In genomic region chr10:79735361-79735760, GRCm38 (mm10) we compare ENCODE assay signal across 13 mouse cellular contexts. TPM values are rescaled to one million over a fixed set of nuclear protein-coding genes. Genes with fewer than 3 reads are reported as not detected.
A peak's percentile ranks its signal among the peaks of the same experiment; 100 is the strongest.
DNase-seq lines count a peak whose midpoint lies in the region; ATAC-seq lines count a peak whose summit lies in the region.
"Had no signal": no experiment of that assay in that cellular context is flagged by ENCODE, and none has a peak within 500 bp of the region (broad histone marks: within the 10 kb centered on the region; RNA-seq: fewer than 3 reads in every experiment).

No protein-coding gene starts in this region.

- ATAC-seq in heart, embryonic 15.5 days (replicated peaks; ENCODE audit: insufficient number of reproducible peaks, insufficient read depth, low FRiP score, low read depth) = no peak
- ATAC-seq in midbrain, embryonic 11.5 days (ENCODE audit: low FRiP score) = 0 out of 2 replicates have a peak, but pooled peaks have one; percentile 22
- no peak for ATAC-seq in midbrain, embryonic 15.5 days (replicated peaks)
- ATAC-seq in hindbrain, embryonic 13.5 days (ENCODE audit: low FRiP score) = no peak
- no peak for ATAC-seq in stomach, embryonic 15.5 days (ENCODE audit: insufficient read depth, low FRiP score, low read depth)

- peaks cover 65% of the 10 kb centered on the region for H3K36me3 ChIP-seq in heart, embryonic 15.5 days
- H3K36me3 ChIP-seq in midbrain, embryonic 11.5 days (ENCODE audit: control insufficient read depth, insufficient read depth, low read length) = peaks cover 32% of the 10 kb centered on the region
- peaks cover 70% of the 10 kb centered on the region for H3K36me3 ChIP-seq in midbrain, embryonic 15.5 days (replicated peaks)
- H3K36me3 ChIP-seq in hindbrain, embryonic 13.5 days = peaks cover 95% of the 10 kb centered on the region
- H3K36me3 ChIP-seq in stomach, embryonic 15.5 days = peaks cover 63% of the 10 kb centered on the region

- no peak overlapping the region for H3K9ac ChIP-seq in heart, embryonic 15.5 days
- no peak overlapping the region for H3K9ac ChIP-seq in midbrain, embryonic 11.5 days (ENCODE audit: low read length)
- no peak overlapping the region for H3K9ac ChIP-seq in midbrain, embryonic 15.5 days
- no peak overlapping the region for H3K9ac ChIP-seq in hindbrain, embryonic 13.5 days
- no peak overlapping the region for H3K9ac ChIP-seq in stomach, embryonic 15.5 days
- H3K9ac ChIP-seq: embryonic facial prominence, embryonic 13.5 days had no signal

- WGBS in heart, embryonic 15.5 days = 35% methylated on average over 39 of the region's 52 CpGs
- WGBS in midbrain, embryonic 11.5 days = 25% methylated on average over 52 of the region's 52 CpGs
- 22% methylated on average over 45 of the region's 52 CpGs for WGBS in midbrain, embryonic 15.5 days
- 31% methylated on average over 45 of the region's 52 CpGs for WGBS in hindbrain, embryonic 13.5 days
- 40% methylated on average over 51 of the region's 52 CpGs for WGBS in stomach, embryonic 15.5 days

- H3K9me3 ChIP-seq in heart, embryonic 15.5 days (replicated peaks) = peaks cover 23% of the 10 kb centered on the region; the same call in 1 of the 2 replicates
- no peaks in the 10 kb centered on the region for H3K9me3 ChIP-seq in midbrain, embryonic 11.5 days (ENCODE audit: control insufficient read depth, low read length)
- H3K9me3 ChIP-seq in midbrain, embryonic 15.5 days = peaks cover 23% of the 10 kb centered on the region
- H3K9me3 ChIP-seq in hindbrain, embryonic 13.5 days = peaks cover 32% of the 10 kb centered on the region
- peaks cover 14% of the 10 kb centered on the region for H3K9me3 ChIP-seq in stomach, embryonic 15.5 days

- intact Hi-C loops in heart, postnatal 10 days (cut with DNase I) = no loop called here

- H3K4me1 ChIP-seq in heart, embryonic 15.5 days (replicated peaks) = 0 out of 2 replicates have a peak, but pooled peaks cover 7% of the 10 kb centered on the region
- no peaks in the 10 kb centered on the region for H3K4me1 ChIP-seq in midbrain, embryonic 11.5 days (ENCODE audit: control insufficient read depth, insufficient read depth, low read length)
- no peaks in the 10 kb centered on the region for H3K4me1 ChIP-seq in midbrain, embryonic 15.5 days
- no peaks in the 10 kb centered on the region for H3K4me1 ChIP-seq in hindbrain, embryonic 13.5 days (replicated peaks)
- H3K4me1 ChIP-seq in stomach, embryonic 15.5 days = no peaks in the 10 kb centered on the region
- H3K4me1 ChIP-seq: embryonic facial prominence, embryonic 13.5 days had no signal

- H3K4me3 ChIP-seq in heart, embryonic 15.5 days = peak overlapping the region; percentile 5; the same call in 1 of the 2 replicates
- H3K4me3 ChIP-seq in midbrain, embryonic 11.5 days (ENCODE audit: low read depth, low read length) = no peak overlapping the region
- no peak overlapping the region for H3K4me3 ChIP-seq in midbrain, embryonic 15.5 days
- H3K4me3 ChIP-seq in hindbrain, embryonic 13.5 days = no peak overlapping the region
- H3K4me3 ChIP-seq in stomach, embryonic 15.5 days (replicated peaks) = no peak overlapping the region
- H3K4me3 ChIP-seq: embryonic facial prominence, embryonic 13.5 days; layer of hippocampus, adult 2 months had no signal

- H3K27ac ChIP-seq in heart, embryonic 15.5 days = no peak overlapping the region
- H3K27ac ChIP-seq in midbrain, embryonic 11.5 days (ENCODE audit: low read depth, low read length) = no peak overlapping the region
- H3K27ac ChIP-seq in midbrain, embryonic 15.5 days = no peak overlapping the region
- H3K27ac ChIP-seq in hindbrain, embryonic 13.5 days = no peak overlapping the region
- H3K27ac ChIP-seq in stomach, embryonic 15.5 days = no peak overlapping the region
- H3K27ac ChIP-seq: embryonic facial prominence, embryonic 13.5 days; layer of hippocampus, adult 2 months had no signal

- peaks cover 9% of the 10 kb centered on the region; the same call in 1 of the 2 replicates for H3K27me3 ChIP-seq in heart, embryonic 15.5 days
- H3K27me3 ChIP-seq in midbrain, embryonic 11.5 days (ENCODE audit: control insufficient read depth, insufficient read depth, low read length) = no peaks in the 10 kb centered on the region; the same call in none of the 2 replicates
- peaks cover 6% of the 10 kb centered on the region; the same call in 1 of the 2 replicates for H3K27me3 ChIP-seq in midbrain, embryonic 15.5 days (replicated peaks)
- H3K27me3 ChIP-seq in hindbrain, embryonic 13.5 days = peaks cover 23% of the 10 kb centered on the region
- H3K27me3 ChIP-seq in stomach, embryonic 15.5 days (replicated peaks) = no peaks in the 10 kb centered on the region

- H3K4me2 ChIP-seq in heart, embryonic 15.5 days = peak overlapping the region; percentile 31
- H3K4me2 ChIP-seq in midbrain, embryonic 11.5 days = peak overlapping the region; percentile 19; the same call in 1 of the 2 replicates
- no peak overlapping the region for H3K4me2 ChIP-seq in midbrain, embryonic 15.5 days
- H3K4me2 ChIP-seq in hindbrain, embryonic 13.5 days = 0 out of 2 replicates have a peak overlapping the region, but pooled peaks have one; percentile 4
- peak overlapping the region; percentile 5; the same call in 1 of the 2 replicates for H3K4me2 ChIP-seq in stomach, embryonic 15.5 days
- H3K4me2 ChIP-seq: embryonic facial prominence, embryonic 13.5 days had no signal

- DNase-seq in heart, postnatal 10 days = no peak
- DNase-seq in midbrain, embryonic 11.5 days (ENCODE audit: low spot score, missing footprints) = no peak
- DNase-seq in gastrocnemius, adult 8-10 months (ENCODE audit: low spot score in 2 of 2) = no peak
- DNase-seq: gastrocnemius, postnatal 36 days; right cerebral cortex, postnatal 4 days; thymus, postnatal 36 days had no signal

RNA-seq across cellular contexts. Expression of gene Polrmt, which starts 11.0 kb away (rescaled TPM):
- polyA plus RNA-seq in heart, embryonic 15.5 days (2015; fragmentation: Nextera tagmentation; extraction: Ambion mirVana) = 30.0 and 36.5 TPM in 2 replicates
- 10 to 100 TPM; 36.3 to 54.4 TPM for total RNA-seq in heart, postnatal 10 days (2021)
- polyA plus RNA-seq in midbrain, embryonic 11.5 days (2014; fragmentation: Nextera tagmentation; extraction: Ambion mirVana) = 28.5 and 31.2 TPM in 2 replicates
- 48.3 and 50.6 TPM in 2 replicates for polyA plus RNA-seq in midbrain, embryonic 15.5 days (2015; fragmentation: Nextera tagmentation; extraction: Ambion mirVana)
- 37.1 and 42.4 TPM in 2 replicates for polyA plus RNA-seq in hindbrain, embryonic 13.5 days (2015; fragmentation: Nextera tagmentation; extraction: Ambion mirVana)
- polyA plus RNA-seq in stomach, embryonic 15.5 days (2015; fragmentation: Nextera tagmentation; extraction: Ambion mirVana) = 33.9 and 38.7 TPM in 2 replicates
- 10 to 100 TPM; 34.1 to 47.2 (median 38.3) TPM for total RNA-seq in gastrocnemius, adult 8-10 months (2022)

RNA-seq across cellular contexts. Expression of gene Hcn2, which starts 18.9 kb away (rescaled TPM):
- polyA plus RNA-seq in heart, embryonic 15.5 days (2015; fragmentation: Nextera tagmentation; extraction: Ambion mirVana) = 0.08 and 0.09 TPM in 2 replicates
- 10 to 100 TPM; 22.6 to 27.6 TPM for total RNA-seq in heart, postnatal 10 days (2021)
- 0.22 TPM in 2 replicates for polyA plus RNA-seq in midbrain, embryonic 11.5 days (2014; fragmentation: Nextera tagmentation; extraction: Ambion mirVana)
- polyA plus RNA-seq in midbrain, embryonic 15.5 days (2015; fragmentation: Nextera tagmentation; extraction: Ambion mirVana) = 1.3 and 1.7 TPM in 2 replicates
- polyA plus RNA-seq in hindbrain, embryonic 13.5 days (2015; fragmentation: Nextera tagmentation; extraction: Ambion mirVana) = 0.43 and 0.64 TPM in 2 replicates
- polyA plus RNA-seq in stomach, embryonic 15.5 days (2015; fragmentation: Nextera tagmentation; extraction: Ambion mirVana) = 0.08 and 0.14 TPM in 2 replicates
- under 1 TPM; 0.39 to 0.86 (median 0.73) TPM for total RNA-seq in gastrocnemius, adult 8-10 months (2022)
- polyA plus RNA-seq: liver, embryonic 16.5 days had no signal

RNA-seq across cellular contexts. Expression of gene Fgf22, which starts 19.5 kb away (rescaled TPM):
- 0.06 and 0.16 TPM in 2 replicates for polyA plus RNA-seq in heart, embryonic 15.5 days (2015; fragmentation: Nextera tagmentation; extraction: Ambion mirVana)
- total RNA-seq in heart, postnatal 10 days (2021) = not detected
- 0.08 and 0.32 TPM in 2 replicates for polyA plus RNA-seq in midbrain, embryonic 11.5 days (2014; fragmentation: Nextera tagmentation; extraction: Ambion mirVana)
- 1.4 and 1.6 TPM in 2 replicates for polyA plus RNA-seq in midbrain, embryonic 15.5 days (2015; fragmentation: Nextera tagmentation; extraction: Ambion mirVana)
- 1.00 and 2.1 TPM in 2 replicates for polyA plus RNA-seq in hindbrain, embryonic 13.5 days (2015; fragmentation: Nextera tagmentation; extraction: Ambion mirVana)
- polyA plus RNA-seq in stomach, embryonic 15.5 days (2015; fragmentation: Nextera tagmentation; extraction: Ambion mirVana) = 0.31 and 0.36 TPM in 2 replicates
- total RNA-seq in gastrocnemius, adult 8-10 months (2022) = not detected
- total RNA-seq: gastrocnemius, postnatal 36 days had no signal
- polyA plus RNA-seq: liver, embryonic 16.5 days had no signal

RNA-seq across cellular contexts. Expression of gene Bsg, which starts 31.1 kb away (rescaled TPM):
- polyA plus RNA-seq in heart, embryonic 15.5 days (2015; fragmentation: Nextera tagmentation; extraction: Ambion mirVana) = 998 and 1,017 TPM in 2 replicates
- total RNA-seq in heart, postnatal 10 days (2021) = 1,000 to 10,000 TPM; 1,161 to 1,276 TPM
- 576 and 580 TPM in 2 replicates for polyA plus RNA-seq in midbrain, embryonic 11.5 days (2014; fragmentation: Nextera tagmentation; extraction: Ambion mirVana)
- polyA plus RNA-seq in midbrain, embryonic 15.5 days (2015; fragmentation: Nextera tagmentation; extraction: Ambion mirVana) = 819 and 876 TPM in 2 replicates
- 690 and 717 TPM in 2 replicates for polyA plus RNA-seq in hindbrain, embryonic 13.5 days (2015; fragmentation: Nextera tagmentation; extraction: Ambion mirVana)
- 1,050 and 1,128 TPM in 2 replicates for polyA plus RNA-seq in stomach, embryonic 15.5 days (2015; fragmentation: Nextera tagmentation; extraction: Ambion mirVana)
- 100 to 1,000 TPM; 524 to 920 (median 651) TPM for total RNA-seq in gastrocnemius, adult 8-10 months (2022)

RNA-seq across cellular contexts. Expression of gene Rnf126, which starts 31.4 kb away (rescaled TPM):
- polyA plus RNA-seq in heart, embryonic 15.5 days (2015; fragmentation: Nextera tagmentation; extraction: Ambion mirVana) = 54.0 and 65.5 TPM in 2 replicates
- 10 to 100 TPM; 31.8 to 34.4 TPM for total RNA-seq in heart, postnatal 10 days (2021)
- 69.9 and 81.9 TPM in 2 replicates for polyA plus RNA-seq in midbrain, embryonic 11.5 days (2014; fragmentation: Nextera tagmentation; extraction: Ambion mirVana)
- 109 and 117 TPM in 2 replicates for polyA plus RNA-seq in midbrain, embryonic 15.5 days (2015; fragmentation: Nextera tagmentation; extraction: Ambion mirVana)
- polyA plus RNA-seq in hindbrain, embryonic 13.5 days (2015; fragmentation: Nextera tagmentation; extraction: Ambion mirVana) = 87.9 and 90.7 TPM in 2 replicates
- polyA plus RNA-seq in stomach, embryonic 15.5 days (2015; fragmentation: Nextera tagmentation; extraction: Ambion mirVana) = 87.8 and 88.1 TPM in 2 replicates
- 10 to 100 TPM; 51.9 to 80.5 (median 53.3) TPM for total RNA-seq in gastrocnemius, adult 8-10 months (2022)
